12 mouse cellular contexts compared by ENCODE assay signal in genomic region chr10:59589856-59590255, GRCm38 (mm10). TPM values are rescaled to one million over a fixed set of nuclear protein-coding genes. Genes with fewer than 3 reads are reported as not detected.
DNase-seq lines count a peak whose midpoint lies in the region; ATAC-seq and TF ChIP-seq lines count a peak whose summit lies in the region.
"Had no signal": no experiment of that assay in that cellular context is flagged by ENCODE, and none has a peak within 500 bp of the region (broad histone marks: within the 10 kb centered on the region; RNA-seq: fewer than 3 reads in every experiment).

No protein-coding gene starts in this region.

- no peaks in the 10 kb centered on the region for H3K36me3 ChIP-seq in lung, postnatal 0 days (ENCODE audit: insufficient read depth, low read length)
- H3K36me3 ChIP-seq in stomach, postnatal 0 days (ENCODE audit: control insufficient read depth, insufficient read depth, low read length) = peaks cover 3% of the 10 kb centered on the region; the same call in 1 of the 2 replicates

- H3K27me3 ChIP-seq in lung, postnatal 0 days (replicated peaks; ENCODE audit: insufficient read depth, low read length) = no peaks in the 10 kb centered on the region
- no peaks in the 10 kb centered on the region for H3K27me3 ChIP-seq in stomach, postnatal 0 days (ENCODE audit: control insufficient read depth, insufficient read depth, low read length)
- H3K27me3 ChIP-seq: Patski had no signal

- 48% methylated on average over 13 of the region's 13 CpGs for WGBS in lung, postnatal 0 days
- 91% methylated on average over 13 of the region's 13 CpGs for WGBS in stomach, postnatal 0 days

- H3K9ac ChIP-seq in lung, postnatal 0 days (replicated peaks; ENCODE audit: low read depth) = no peak overlapping the region
- H3K9ac ChIP-seq in stomach, postnatal 0 days (ENCODE audit: low read length) = no peak overlapping the region

- no peak for TF ChIP-seq EP300 in lung, postnatal 0 days (IDR thresholded peaks at IDR 0.05)
- TF ChIP-seq EP300 in stomach, postnatal 0 days (optimal IDR thresholded peaks at IDR 0.05) = no peak

- DNase-seq in lung, adult 18-20 months = peak; percentile 59 to 76
- DNase-seq in lung, postnatal 14 days = no peak
- DNase-seq in lung, postnatal 0 days (ENCODE audit: low spot score) = peak; percentile 74
- DNase-seq in thymus, postnatal 4 days = peak; percentile 36
- DNase-seq in adipocyte (ENCODE audit: low spot score) = no peak
- no peak for DNase-seq in stomach, postnatal 0 days (ENCODE audit: low spot score)
- DNase-seq: cerebellum, postnatal 25 days; gastrocnemius, postnatal 25 days had no signal

- H3K4me1 ChIP-seq in lung, postnatal 0 days (ENCODE audit: insufficient read depth, low read depth, low read length) = no peaks in the 10 kb centered on the region
- H3K4me1 ChIP-seq in stomach, postnatal 0 days (replicated peaks; ENCODE audit: control insufficient read depth, insufficient read depth) = no peaks in the 10 kb centered on the region

- ATAC-seq in granulocyte monocyte progenitor cell, adult 5-6 weeks (replicated peaks; ENCODE audit: poor library complexity, severe bottlenecking) = peak; percentile 70
- peak; percentile 83 for ATAC-seq in lung, postnatal 0 days
- no peak for ATAC-seq in stomach, postnatal 0 days (ENCODE audit: low FRiP score, low TSS enrichment)
- ATAC-seq: Patski had no signal

- no peak for TF ChIP-seq CTCF in lung, postnatal 0 days (IDR thresholded peaks at IDR 0.05)
- no peak for TF ChIP-seq CTCF in stomach, postnatal 0 days (IDR thresholded peaks at IDR 0.05; ENCODE audit: low read depth)

- no peak overlapping the region; the same call in 1 of the 2 replicates for H3K4me3 ChIP-seq in lung, postnatal 0 days (ENCODE audit: low read depth, low read length)
- no peak overlapping the region for H3K4me3 ChIP-seq in stomach, postnatal 0 days (ENCODE audit: low read depth, low read length)

- no peaks in the 10 kb centered on the region for H3K9me3 ChIP-seq in lung, postnatal 0 days (ENCODE audit: low read length)
- no peaks in the 10 kb centered on the region for H3K9me3 ChIP-seq in stomach, postnatal 0 days (ENCODE audit: control insufficient read depth, low read length)

- peak overlapping the region; percentile 38 for H3K4me2 ChIP-seq in lung, postnatal 0 days (replicated peaks; ENCODE audit: low read depth, low read length)
- H3K4me2 ChIP-seq in stomach, postnatal 0 days (replicated peaks; ENCODE audit: low read depth) = no peak overlapping the region

- H3K27ac ChIP-seq in lung, postnatal 0 days (ENCODE audit: low read length) = no peak overlapping the region
- H3K27ac ChIP-seq in stomach, postnatal 0 days (replicated peaks) = no peak overlapping the region

RNA-seq across cellular contexts. Expression of gene Gm10322, which starts 26.0 kb away (rescaled TPM):
- not detected in 2 replicates for total RNA-seq in granulocyte monocyte progenitor cell, adult 5-6 weeks (2014; fragmentation: Nextera tagmentation)
- total RNA-seq in granulocyte monocyte progenitor cell, adult 5-6 weeks (2017) = not detected in 2 replicates
- not detected in 2 replicates for polyA plus RNA-seq in lung, postnatal 0 days (2015; fragmentation: Nextera tagmentation; extraction: Ambion mirVana)
- 0.38 TPM in 1 of 2 replicates, not detected in the other for polyA plus RNA-seq in stomach, postnatal 0 days (2015; fragmentation: Nextera tagmentation; extraction: Ambion mirVana)
- total RNA-seq: adrenal gland, postnatal 4 days; gastrocnemius, postnatal 25 days had no signal
- polyA plus RNA-seq: limb, embryonic 14.5 days; Patski had no signal

RNA-seq across cellular contexts. Expression of gene Mcu, which starts 26.6 kb away (rescaled TPM):
- total RNA-seq in granulocyte monocyte progenitor cell, adult 5-6 weeks (2014; fragmentation: Nextera tagmentation) = 29.6 and 40.0 TPM in 2 replicates
- total RNA-seq in granulocyte monocyte progenitor cell, adult 5-6 weeks (2017) = 43.1 and 46.4 TPM in 2 replicates
- polyA plus RNA-seq in lung, postnatal 0 days (2015; fragmentation: Nextera tagmentation; extraction: Ambion mirVana) = 33.5 and 34.5 TPM in 2 replicates
- polyA plus RNA-seq in stomach, postnatal 0 days (2015; fragmentation: Nextera tagmentation; extraction: Ambion mirVana) = 56.9 and 57.2 TPM in 2 replicates

Comparison
In these comparisons a context has a peak if more than half of its experiments do, and no peak if none do; other contexts are left out.
1. DNase-seq: peak in lung, adult 18-20 months (2 of 2), lung, postnatal 0 days (single experiment) and thymus, postnatal 4 days (single experiment); none in lung, postnatal 14 days (single experiment), adipocyte (single experiment) and stomach, postnatal 0 days (single experiment).